8 mouse cellular contexts compared by ENCODE assay signal in the genomic region with DNA sequence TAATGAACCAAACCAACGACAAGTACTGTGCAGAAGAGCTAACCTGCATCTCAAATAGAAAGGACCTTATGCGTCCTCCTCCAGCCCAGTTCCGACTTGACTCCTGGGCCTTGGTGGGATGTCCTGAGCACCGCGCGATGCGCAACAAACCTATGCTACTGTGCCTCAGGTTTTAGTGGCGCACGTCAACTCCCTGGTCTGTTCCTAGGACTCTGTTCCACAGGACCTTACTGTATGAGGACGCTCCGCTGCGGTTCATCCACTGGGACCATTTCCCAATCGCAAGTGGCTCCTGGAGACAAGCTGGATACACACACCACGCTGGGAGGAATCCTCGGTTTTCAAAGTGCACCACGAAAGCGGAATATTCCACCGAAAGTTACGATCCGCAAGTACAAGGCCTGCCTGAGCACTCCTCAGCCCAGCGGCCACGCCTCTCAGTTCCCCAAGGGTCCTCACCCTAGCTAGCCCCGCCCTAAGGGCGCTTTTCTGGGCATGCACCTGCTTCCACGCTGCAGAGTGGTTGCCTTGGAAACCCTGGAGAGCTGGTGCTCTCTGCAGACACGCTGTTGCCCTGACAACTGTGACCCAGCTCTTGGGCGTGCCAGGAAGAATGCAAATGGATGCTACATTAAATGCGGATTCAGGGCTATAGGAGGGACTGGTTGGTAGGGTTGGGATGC. TPM values are rescaled to one million over a fixed set of nuclear protein-coding genes. Genes with fewer than 3 reads are reported as not detected.
DNase-seq lines count a peak whose midpoint lies in the region; ATAC-seq and TF ChIP-seq lines count a peak whose summit lies in the region.

No protein-coding gene starts in this region.

- peak; percentile 23 to 66 for DNase-seq in adrenal gland, adult (ENCODE audit: inconsistent age in 2 of 2, low spot score in 1 of 2)
- no peak for DNase-seq in adrenal gland, adult 18-20 months (ENCODE audit: low spot score in 2 of 2)
- peak; percentile 57 to 68 for DNase-seq in cerebellum, adult 2 months
- DNase-seq in forelimb bud, embryonic 11.5 days (ENCODE audit: low read depth, low spot score): peak; percentile 69
- peak; percentile 54 for DNase-seq in limb, embryonic 14.5 days (ENCODE audit: low spot score)
- peak; percentile 96 for DNase-seq in midbrain, embryonic 14.5 days

- WGBS in cerebellum, adult 2 months: under 1% methylated on average over 28 of the region's 28 CpGs
- WGBS in kidney, embryonic 16.5 days: 3% methylated on average over 28 of the region's 28 CpGs
- WGBS in limb, embryonic 14.5 days: 1% methylated on average over 28 of the region's 28 CpGs
- WGBS in midbrain, embryonic 14.5 days: under 1% methylated on average over 28 of the region's 28 CpGs
- WGBS in stomach, embryonic 16.5 days: 3% methylated on average over 28 of the region's 28 CpGs

- TF ChIP-seq POLR2A in cerebellum, adult 2 months (IDR thresholded peaks at IDR 0.05; ENCODE audit: borderline replicate concordance, insufficient read depth, low read length): no peak
- no peak for TF ChIP-seq POLR2A in limb, embryonic 14.5 days (IDR thresholded peaks at IDR 0.05; ENCODE audit: borderline replicate concordance, extremely low read depth, insufficient read depth, insufficient read length)

- no peak overlapping the region for H3K9ac ChIP-seq in kidney, embryonic 16.5 days (replicated peaks; ENCODE audit: low read length)
- 0 out of 2 replicates have a peak overlapping the region, but pooled peaks have one; percentile 31 for H3K9ac ChIP-seq in limb, embryonic 14.5 days (ENCODE audit: low read depth, low read length, severe bottlenecking)
- peak overlapping the region; percentile 57 for H3K9ac ChIP-seq in midbrain, embryonic 14.5 days (replicated peaks; ENCODE audit: low read length)
- peak overlapping the region; percentile 59; the same call in 1 of the 2 replicates for H3K9ac ChIP-seq in stomach, embryonic 16.5 days (ENCODE audit: low read length)

- H3K9me3 ChIP-seq in kidney, embryonic 16.5 days (ENCODE audit: low read length): no peaks in the 10 kb centered on the region
- H3K9me3 ChIP-seq in limb, embryonic 14.5 days (ENCODE audit: control insufficient read depth, low read length): no peaks in the 10 kb centered on the region
- no peaks in the 10 kb centered on the region for H3K9me3 ChIP-seq in midbrain, embryonic 14.5 days (ENCODE audit: control insufficient read depth, low read length)
- H3K9me3 ChIP-seq in stomach, embryonic 16.5 days (replicated peaks; ENCODE audit: control insufficient read depth, low read length): peaks cover 4% of the 10 kb centered on the region; the same call in 1 of the 2 replicates

- H3K4me1 ChIP-seq in cerebellum, adult 2 months (ENCODE audit: control insufficient read depth, insufficient read depth, low read length): peaks cover 3% of the 10 kb centered on the region; the same call in 1 of the 2 replicates
- peaks cover 15% of the 10 kb centered on the region for H3K4me1 ChIP-seq in kidney, embryonic 16.5 days (ENCODE audit: insufficient read depth, low read length)
- peaks cover 18% of the 10 kb centered on the region for H3K4me1 ChIP-seq in limb, embryonic 14.5 days (ENCODE audit: control insufficient read depth, insufficient read depth, low read length)
- peaks cover 42% of the 10 kb centered on the region for H3K4me1 ChIP-seq in midbrain, embryonic 14.5 days (ENCODE audit: control insufficient read depth, insufficient read depth, low read length)
- H3K4me1 ChIP-seq in stomach, embryonic 16.5 days (ENCODE audit: control insufficient read depth, insufficient read depth, low read length): peaks cover 8% of the 10 kb centered on the region; the same call in 1 of the 2 replicates

- H3K27ac ChIP-seq in cerebellum, adult 2 months (ENCODE audit: insufficient read depth, low read length): no peak overlapping the region
- no peak overlapping the region for H3K27ac ChIP-seq in kidney, embryonic 16.5 days (ENCODE audit: low read length)
- no peak overlapping the region for H3K27ac ChIP-seq in limb, embryonic 14.5 days (replicated peaks; ENCODE audit: low read depth, low read length)
- peak overlapping the region; percentile 89 for H3K27ac ChIP-seq in midbrain, embryonic 14.5 days (replicated peaks; ENCODE audit: low read depth, low read length)
- H3K27ac ChIP-seq in stomach, embryonic 16.5 days (ENCODE audit: low read length): no peak overlapping the region

- peak overlapping the region; percentile 65 for H3K4me2 ChIP-seq in kidney, embryonic 16.5 days (replicated peaks; ENCODE audit: low read depth, low read length)
- peak overlapping the region; percentile 78 for H3K4me2 ChIP-seq in limb, embryonic 14.5 days (replicated peaks; ENCODE audit: low read depth, low read length, severe bottlenecking)
- H3K4me2 ChIP-seq in midbrain, embryonic 14.5 days (ENCODE audit: low read length): peak overlapping the region; percentile 86
- H3K4me2 ChIP-seq in stomach, embryonic 16.5 days (ENCODE audit: low read depth, low read length): peak overlapping the region; percentile 90

- peak overlapping the region; percentile 45 for H3K4me3 ChIP-seq in cerebellum, adult 2 months (replicated peaks; ENCODE audit: insufficient read depth, low read depth, low read length)
- peak overlapping the region; percentile 46 for H3K4me3 ChIP-seq in kidney, embryonic 16.5 days (ENCODE audit: low read length)
- H3K4me3 ChIP-seq in limb, embryonic 14.5 days (replicated peaks; ENCODE audit: low read length): peak overlapping the region; percentile 40
- H3K4me3 ChIP-seq in midbrain, embryonic 14.5 days (replicated peaks; ENCODE audit: low read depth, low read length): peak overlapping the region; percentile 46
- H3K4me3 ChIP-seq in stomach, embryonic 16.5 days (replicated peaks; ENCODE audit: low read length): peak overlapping the region; percentile 43

- peak; percentile 89 for ATAC-seq in kidney, embryonic 16.5 days (ENCODE audit: low FRiP score, low TSS enrichment)
- ATAC-seq in limb, embryonic 14.5 days (ENCODE audit: low FRiP score, low read depth): peak; percentile 70
- ATAC-seq in midbrain, embryonic 14.5 days (ENCODE audit: low FRiP score, low TSS enrichment): peak; percentile 93
- ATAC-seq in stomach, embryonic 16.5 days (ENCODE audit: insufficient read depth, low FRiP score): peak; percentile 89

- TF ChIP-seq CTCF in cerebellum, adult 2 months (IDR thresholded peaks at IDR 0.05; ENCODE audit: borderline replicate concordance, insufficient read depth, low read depth, low read length): no peak

- H3K27me3 ChIP-seq in cerebellum, adult 2 months (ENCODE audit: control insufficient read depth, insufficient read depth, low read length): no peaks in the 10 kb centered on the region
- peaks cover 27% of the 10 kb centered on the region for H3K27me3 ChIP-seq in kidney, embryonic 16.5 days (ENCODE audit: insufficient read depth, low read length)
- peaks cover 32% of the 10 kb centered on the region for H3K27me3 ChIP-seq in limb, embryonic 14.5 days (ENCODE audit: control insufficient read depth, insufficient read depth, low read length)
- no peaks in the 10 kb centered on the region for H3K27me3 ChIP-seq in midbrain, embryonic 14.5 days (ENCODE audit: control insufficient read depth, insufficient read depth, low read length)
- peaks cover 25% of the 10 kb centered on the region; the same call in 1 of the 2 replicates for H3K27me3 ChIP-seq in stomach, embryonic 16.5 days (ENCODE audit: control insufficient read depth, insufficient read depth, low read length)

- H3K36me3 ChIP-seq in kidney, embryonic 16.5 days (ENCODE audit: insufficient read depth, low read length): no peaks in the 10 kb centered on the region
- H3K36me3 ChIP-seq in limb, embryonic 14.5 days (ENCODE audit: control insufficient read depth, insufficient read depth, low read length): no peaks in the 10 kb centered on the region
- H3K36me3 ChIP-seq in midbrain, embryonic 14.5 days (ENCODE audit: control insufficient read depth, insufficient read depth, low read length): no peaks in the 10 kb centered on the region
- H3K36me3 ChIP-seq in stomach, embryonic 16.5 days (ENCODE audit: control insufficient read depth, insufficient read depth, low read length): no peaks in the 10 kb centered on the region

RNA-seq across cellular contexts. Expression of a gene that starts 1.5 kb away (rescaled TPM):
- 10 to 100 TPM; 29.2 to 88.9 TPM for total RNA-seq in adrenal gland, adult 18-20 months (2021)
- 120 and 129 TPM in 2 replicates for polyA plus RNA-seq in cerebellum, adult 2 months (2012; rRNA removed)
- 25.5 and 28.3 TPM in 2 replicates for polyA plus RNA-seq in kidney, embryonic 16.5 days (2015; fragmentation: Nextera tagmentation; extraction: Ambion mirVana)
- 17.4 and 20.5 TPM in 2 replicates for polyA plus RNA-seq in limb, embryonic 14.5 days (2012; rRNA removed)
- 28.1 and 30.6 TPM in 2 replicates for polyA plus RNA-seq in limb, embryonic 14.5 days (2014; fragmentation: Nextera tagmentation; extraction: Ambion mirVana)
- polyA plus RNA-seq in midbrain, embryonic 14.5 days (2014; fragmentation: Nextera tagmentation; extraction: Ambion mirVana): 144 and 154 TPM in 2 replicates
- 33.4 and 39.9 TPM in 2 replicates for polyA plus RNA-seq in stomach, embryonic 16.5 days (2015; fragmentation: Nextera tagmentation; extraction: Ambion mirVana)

Comparison
In these comparisons a context has a peak if more than half of its experiments do, and no peak if none do; other contexts are left out.
1. DNase-seq: peak in adrenal gland, adult (2 of 2), cerebellum, adult 2 months (2 of 2), forelimb bud, embryonic 11.5 days (single experiment), limb, embryonic 14.5 days (single experiment) and midbrain, embryonic 14.5 days (single experiment); none in adrenal gland, adult 18-20 months (0 of 2).
2. Peak in every context shown above with its lines, with median percentiles within 50 percentile points of each other: H3K4me3 ChIP-seq, ATAC-seq and H3K4me2 ChIP-seq.